Mouse (Mus musculus): ENCODE measurements around the gene Slc7a5. TPM values are rescaled to one million over a fixed set of nuclear protein-coding genes. Genes with fewer than 3 reads are reported as not detected.

Gene Slc7a5
- total and polyA plus RNA-seq, 3 experiments, result 110 to 291 (median 207) TPM

GRCm38 (mm10) chr8:121850821-121851470 lies 56.5 kb downstream of the Slc7a5 start (continued):
- TF ChIP-seq HCFC1 (IDR thresholded peaks at IDR 0.05; ENCODE audit: low read depth, low read length) (peak; percentile 74), NRF1 (IDR thresholded peaks at IDR 0.05; ENCODE audit: low read depth, low read length) (peak; percentile 60)

- dilution Hi-C loops (cut with MboI; ENCODE audit: extremely low pct_ligation_motif_present, extremely low pct_unique_long_range_greater_than_20kb, low sequenced_read_pairs), result no loop called here
- H3K9me3 ChIP-seq (replicated peaks; ENCODE audit: low read length), result peaks cover 11% of the 10 kb centered on the region
- no peak for DNase-seq (ENCODE audit: extremely low read depth)
- peaks cover 12 to 26% of the 10 kb centered on the region in 2 experiments for H3K36me3 ChIP-seq (replicated peaks in 1 of 2; ENCODE audit: control insufficient read depth in 1 of 2, insufficient read depth in 1 of 2, low read length in 1 of 2)
- H3K9ac ChIP-seq (ENCODE audit: insufficient read depth, low read depth), result peak overlapping the region; percentile 92
- H3K4me1 ChIP-seq (ENCODE audit: control insufficient read depth in 1 of 2, insufficient read depth in 2 of 2), result peaks cover 32 to 74% of the 10 kb centered on the region in 2 experiments
- peak overlapping the region; percentile 83 for H3K4me2 ChIP-seq (ENCODE audit: insufficient read depth, low read depth, poor library complexity, severe bottlenecking)
- H3K4me3 ChIP-seq (replicated peaks in 1 of 3; ENCODE audit: low read depth in 2 of 3, low read length in 2 of 3, poor library complexity in 1 of 3), result peak overlapping the region in 2 of 3 experiments; percentile 21 to 44
- H3K27ac ChIP-seq (ENCODE audit: insufficient read depth, low read depth), result peak overlapping the region; percentile 98
- no peak; the same call in 1 of the 2 replicates for TF ChIP-seq ZMIZ1 (IDR thresholded peaks at IDR 0.05; ENCODE audit: low read depth, low read length)
- TF ChIP-seq CHD1 (IDR thresholded peaks at IDR 0.05; ENCODE audit: low read depth, low read length), result no peak
- TF ChIP-seq USF1 (IDR thresholded peaks at IDR 0.05; ENCODE audit: low read depth, low read length), result no peak
- TF ChIP-seq ZC3H11A (IDR thresholded peaks at IDR 0.05; ENCODE audit: low read depth, low read length), result no peak
- no peak for TF ChIP-seq RAD21 (IDR thresholded peaks at IDR 0.05; ENCODE audit: low read depth, low read length)
- TF ChIP-seq ZKSCAN1 (IDR thresholded peaks at IDR 0.05; ENCODE audit: borderline replicate concordance, low read depth, low read length), result no peak
- TF ChIP-seq JUN (IDR thresholded peaks at IDR 0.05; ENCODE audit: insufficient read depth, low read depth, low read length), result no peak
- no peak; the same call in 1 of the 2 replicates for TF ChIP-seq MEF2A (IDR thresholded peaks at IDR 0.05; ENCODE audit: borderline replicate concordance, low read depth, low read length)
- TF ChIP-seq UBTF (IDR thresholded peaks at IDR 0.05; ENCODE audit: low read depth, low read length), result no peak
- TF ChIP-seq SMC3 (IDR thresholded peaks at IDR 0.05; ENCODE audit: low read depth, low read length), result no peak
- TF ChIP-seq IRF4 (IDR thresholded peaks at IDR 0.05; ENCODE audit: low read depth, low read length), result no peak
- no peak for TF ChIP-seq E2F4 (IDR thresholded peaks at IDR 0.05; ENCODE audit: insufficient replicate concordance, low read depth, low read length)
- TF ChIP-seq USF2 (conservative IDR thresholded peaks at IDR 0.05; ENCODE audit: low read depth, low read length), result no peak
- no peaks in the 10 kb centered on the region for H3K27me3 ChIP-seq (replicated peaks)
- in situ Hi-C loops (cut with MboI; ENCODE audit: low pct_ligation_motif_present, low pct_unique_long_range_greater_than_20kb, low sequenced_read_pairs), result loop anchor here (5.0 to 10.0 kb wide), 2 partner anchors 57 to 414 kb away; partner anchors contain the start of gene Slc7a5
- H3K79me2 ChIP-seq (replicated peaks; ENCODE audit: control insufficient read depth, extremely low read depth, insufficient read depth, poor library complexity, severe bottlenecking), result no peaks in the 10 kb centered on the region
Measured at GRCm38 (mm10) chr8:121850436-121850820, 57.1 kb downstream of the Slc7a5 start.

DNA sequence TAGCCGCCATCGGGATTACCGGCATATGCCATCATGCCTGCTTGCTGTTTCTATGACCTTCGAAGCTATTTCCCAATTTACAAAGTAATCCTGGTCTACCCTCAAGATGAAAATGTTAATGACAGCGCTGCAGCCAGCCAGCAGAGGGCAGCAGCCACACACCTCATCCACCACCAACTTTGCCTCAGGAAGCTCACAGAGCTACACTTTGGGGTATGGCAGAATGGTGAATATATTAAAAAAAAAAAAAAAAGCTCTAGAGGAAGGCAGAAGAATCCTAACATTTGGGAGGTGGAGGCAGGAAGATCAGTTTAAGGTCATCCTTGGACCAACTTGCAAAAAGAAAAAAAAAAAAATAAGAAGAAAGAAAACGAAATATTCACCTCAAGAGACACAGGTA lies 57.5 kb downstream of the Slc7a5 start:
- H3K4me1 ChIP-seq (ENCODE audit: control insufficient read depth in 1 of 2, insufficient read depth in 2 of 2), result peaks cover 34 to 78% of the 10 kb centered on the region in 2 experiments
- H3K27ac ChIP-seq (ENCODE audit: insufficient read depth, low read depth), result peak overlapping the region; percentile 98
- H3K27me3 ChIP-seq (replicated peaks), result no peaks in the 10 kb centered on the region
- peaks cover 7% of the 10 kb centered on the region for H3K9me3 ChIP-seq (replicated peaks; ENCODE audit: low read length)
- dilution Hi-C loops (cut with MboI; ENCODE audit: extremely low pct_ligation_motif_present, extremely low pct_unique_long_range_greater_than_20kb, low sequenced_read_pairs), result no loop called here
- peaks cover 16 to 26% of the 10 kb centered on the region in 2 experiments for H3K36me3 ChIP-seq (replicated peaks in 1 of 2; ENCODE audit: control insufficient read depth in 1 of 2, insufficient read depth in 1 of 2, low read length in 1 of 2)
- no peaks in the 10 kb centered on the region for H3K79me2 ChIP-seq (replicated peaks; ENCODE audit: control insufficient read depth, extremely low read depth, insufficient read depth, poor library complexity, severe bottlenecking)
- peak overlapping the region; percentile 92 for H3K9ac ChIP-seq (ENCODE audit: insufficient read depth, low read depth)
- H3K4me3 ChIP-seq (replicated peaks in 1 of 3; ENCODE audit: low read depth in 2 of 3, low read length in 2 of 3, poor library complexity in 1 of 3), result peak overlapping the region in 1 of 3 experiments; percentile 44
- peak overlapping the region; percentile 83; the same call in 1 of the 2 replicates for H3K4me2 ChIP-seq (ENCODE audit: insufficient read depth, low read depth, poor library complexity, severe bottlenecking)
- DNase-seq (ENCODE audit: extremely low read depth), result peak; percentile 89
- in situ Hi-C loops (cut with MboI; ENCODE audit: low pct_ligation_motif_present, low pct_unique_long_range_greater_than_20kb, low sequenced_read_pairs), result loop anchor here (5.0 to 10.0 kb wide), 2 partner anchors 57 to 415 kb away; partner anchors contain the start of gene Slc7a5
- TF ChIP-seq NELFE (IDR thresholded peaks at IDR 0.05; ENCODE audit: low read depth, low read length) (peak; percentile 31; the same call in 1 of the 2 replicates), ZMIZ1 (IDR thresholded peaks at IDR 0.05; ENCODE audit: low read depth, low read length) (no peak), ZNF384 (IDR thresholded peaks at IDR 0.05; ENCODE audit: low read depth, low read length) (peak; percentile 96), MAFK (IDR thresholded peaks at IDR 0.05; ENCODE audit: insufficient replicate concordance, low read length) (no peak), USF1 (IDR thresholded peaks at IDR 0.05; ENCODE audit: low read depth, low read length) (no peak), CHD2 (IDR thresholded peaks at IDR 0.05; ENCODE audit: low read length) (no peak), POLR2AphosphoS2 (IDR thresholded peaks at IDR 0.05; ENCODE audit: low read depth, low read length) (no peak), GABPA (IDR thresholded peaks at IDR 0.05; ENCODE audit: insufficient replicate concordance, low read depth, low read length) (no peak), RCOR1 (conservative IDR thresholded peaks at IDR 0.05; ENCODE audit: low read depth, low read length) (peak; percentile 14; the same call in 1 of the 2 replicates), EP300 (IDR thresholded peaks at IDR 0.05; ENCODE audit: low read length) (no peak; the same call in 1 of the 2 replicates), NRF1 (IDR thresholded peaks at IDR 0.05; ENCODE audit: low read depth, low read length) (no peak), SIN3A (IDR thresholded peaks at IDR 0.05; ENCODE audit: low read length) (0 out of 2 replicates have a peak, but pooled peaks have one; percentile 62), ELF1 (IDR thresholded peaks at IDR 0.05; ENCODE audit: low read depth, low read length) (no peak; the same call in 1 of the 2 replicates), TBP (conservative IDR thresholded peaks at IDR 0.05; ENCODE audit: low read depth, low read length) (no peak), ZKSCAN1 (IDR thresholded peaks at IDR 0.05; ENCODE audit: borderline replicate concordance, low read depth, low read length) (no peak), IRF4 (IDR thresholded peaks at IDR 0.05; ENCODE audit: low read depth, low read length) (peak; percentile 35; the same call in 1 of the 2 replicates), TCF12 (IDR thresholded peaks at IDR 0.05; ENCODE audit: low read depth, low read length) (no peak; the same call in 1 of the 2 replicates)

Data from CH12.LX (cell line).